Mouse (Mus musculus): ENCODE measurements around the gene Antxr1.

Antxr1 gene

GRCm38 (mm10) chr6:87099261-87099660 lies 236.4 kb downstream of the Antxr1 start:
- DNase-seq, result peak; percentile 64

- DNase-seq, result peak; percentile 52
Observed at GRCm38 (mm10) chr6:87093631-87094030, 242.0 kb downstream of the Antxr1 start.

- peak; percentile 82 for DNase-seq
Observed at GRCm38 (mm10) chr6:87092476-87092875, 243.1 kb downstream of the Antxr1 start.

- DNase-seq, result peak; percentile 63
Observed at GRCm38 (mm10) chr6:87090877-87091276, 244.7 kb downstream of the Antxr1 start.

GRCm38 (mm10) chr6:87088356-87088755 lies 247.3 kb downstream of the Antxr1 start:
- peak; percentile 78 for DNase-seq

GRCm38 (mm10) chr6:87085026-87085425 lies 250.6 kb downstream of the Antxr1 start:
- peak; percentile 64 for DNase-seq
